Mouse (Mus musculus): ENCODE data around the gene Rab10.

The Rab10 gene

DNA sequence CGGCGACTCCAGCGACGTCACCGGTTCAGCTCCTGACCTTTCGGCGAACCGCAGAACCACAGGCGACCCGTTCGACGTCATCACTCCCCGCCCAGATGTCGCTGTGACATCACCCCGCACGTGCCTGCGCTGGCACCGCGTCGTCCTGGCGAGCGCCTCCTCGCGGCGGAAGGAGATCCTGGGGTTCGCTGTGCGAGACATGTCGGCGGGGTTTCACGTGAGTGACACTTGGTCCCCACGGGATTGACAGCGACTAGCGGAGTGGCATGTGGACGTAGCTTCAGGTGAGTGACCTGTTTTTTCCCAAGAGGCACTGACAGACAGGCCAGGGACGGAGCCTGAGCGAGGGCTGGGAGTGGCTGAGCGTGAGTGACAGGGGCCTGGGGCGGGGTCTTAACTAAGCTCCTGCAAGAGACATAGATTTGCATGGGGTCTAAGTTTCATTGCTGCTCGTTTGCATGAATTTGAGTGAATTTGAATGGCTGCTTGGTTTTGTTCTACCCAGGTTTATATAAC is 74.1 kb downstream of the Rab10 start:
- DNase-seq, result peak; percentile 93

DNA sequence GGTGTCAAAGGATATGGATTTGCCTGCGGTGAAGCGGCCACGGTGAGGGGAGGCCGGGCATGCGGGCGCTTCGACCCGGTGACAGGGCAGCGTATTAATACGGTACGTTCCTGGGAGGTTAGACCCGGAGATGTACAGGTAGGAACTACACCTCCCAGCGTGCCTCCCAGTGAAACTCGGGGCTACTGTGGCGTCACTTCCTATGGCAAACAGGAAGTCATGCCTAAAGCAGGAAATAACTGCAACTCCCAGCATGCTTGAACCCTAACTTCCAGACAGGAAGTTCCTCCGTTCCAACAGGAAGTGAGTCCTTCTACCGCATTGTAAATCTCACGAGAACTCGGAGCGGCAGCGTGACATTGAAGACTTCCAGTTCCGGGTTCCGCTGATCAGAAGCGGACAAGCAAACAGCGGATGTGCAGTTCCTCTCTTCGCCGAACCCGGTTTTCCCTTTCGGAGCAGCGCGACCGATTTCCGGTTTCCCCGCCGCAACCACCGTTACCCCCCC is 74.6 kb downstream of the Rab10 start:
- peak; percentile 98 for DNase-seq

DNA sequence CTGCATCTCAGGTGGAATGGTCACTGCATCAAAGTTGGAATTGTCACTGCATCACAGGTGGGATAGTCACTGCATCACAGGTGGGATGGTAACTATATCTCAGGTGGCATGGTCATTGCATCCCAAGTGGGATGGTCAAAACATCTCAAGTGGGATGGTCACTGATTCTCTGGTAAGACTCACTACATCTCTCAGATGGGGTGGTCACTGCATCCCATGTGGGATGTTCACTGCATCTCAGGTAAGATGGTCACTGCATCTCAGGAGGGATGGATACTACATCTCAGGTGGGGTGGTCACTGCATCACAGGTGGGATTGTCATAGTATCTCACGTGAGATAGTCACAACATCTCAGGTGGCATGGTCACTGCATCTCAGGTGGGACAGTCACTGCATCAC is 75.7 kb downstream of the Rab10 start:
- no peak for DNase-seq

DNA sequence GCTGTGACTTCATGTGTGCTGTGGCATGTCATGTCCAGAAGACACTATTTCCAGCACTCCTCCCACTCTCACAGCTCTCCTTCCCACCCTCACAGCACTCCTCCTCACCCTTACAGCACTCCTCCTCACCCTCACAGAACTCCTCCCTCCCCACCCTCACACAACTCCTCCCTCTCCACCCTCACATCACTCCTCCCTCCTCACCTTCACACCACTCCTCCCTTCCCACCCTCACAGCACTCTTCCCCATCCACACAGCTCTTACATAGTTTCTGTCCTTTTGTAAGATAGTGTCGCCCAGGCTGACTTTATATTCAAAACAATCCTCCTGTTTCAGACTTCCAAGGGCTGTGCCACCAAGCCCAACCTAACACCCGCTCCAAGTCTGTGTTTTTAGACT is 86.4 kb downstream of the Rab10 start:
- no peak for DNase-seq

DNA sequence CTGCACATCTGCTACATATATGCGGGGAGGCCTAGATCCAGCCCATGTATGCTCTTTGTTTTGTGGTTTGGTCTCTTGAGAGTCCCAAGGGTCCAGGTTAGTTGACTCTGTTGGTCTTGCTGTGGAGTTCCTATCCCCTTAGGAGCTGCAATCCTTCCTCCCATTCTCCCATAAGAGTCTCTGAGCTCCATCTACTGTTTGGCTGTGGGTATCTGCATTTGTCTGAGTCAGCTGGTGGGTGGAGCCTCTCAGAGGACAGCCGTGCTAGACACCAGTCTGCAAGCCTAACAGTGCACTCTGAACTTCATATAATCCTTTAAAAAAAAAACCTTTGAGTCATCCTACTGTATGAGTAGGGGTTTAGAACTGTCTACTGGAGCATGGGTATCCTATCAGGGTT is 99.6 kb downstream of the Rab10 start:
- no peak for DNase-seq

DNA sequence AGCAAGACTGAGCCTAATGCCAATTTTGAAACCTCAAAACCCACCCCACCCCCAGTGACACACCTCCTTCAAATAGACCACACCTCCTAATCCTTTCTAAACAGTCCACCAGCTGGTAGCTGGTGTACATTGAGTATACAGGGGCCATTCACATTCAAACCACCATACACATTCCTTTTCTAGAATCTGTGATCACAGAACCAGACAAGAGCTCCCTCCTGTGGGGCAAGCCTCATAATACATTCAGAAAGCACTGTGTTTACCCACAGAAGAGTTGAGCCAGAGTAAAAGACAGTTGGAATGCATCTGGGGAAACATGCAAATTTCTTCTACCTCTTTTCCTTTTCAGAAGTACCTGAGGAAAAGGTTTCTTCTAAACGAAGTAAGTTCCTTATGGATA is 100.6 kb downstream of the Rab10 start:
- no peak for DNase-seq

Data from layer of hippocampus, adult 9-11 months (tissue).